Mouse (Mus musculus) layer of hippocampus, adult 9-10 months (tissue): ENCODE measurements around the gene Plxna3.

Experiments used
- DNase-seq: peaks from one replicate; pipeline ENCODE4 v3.0.0; 2022; ENCODE audit warnings: low spot score

Plxna3 gene

GRCm38 (mm10) chrX:74368209-74368909, 39.5 kb downstream of the Plxna3 start:
- no peak for DNase-seq

- peak; percentile 29 for DNase-seq
Measured at GRCm38 (mm10) chrX:74372888-74373549, 44.2 kb downstream of the Plxna3 start, which contains the start of the genes Ubl4a and Slc10a3. Gene Ubl4a, minus strand, starts transcription at chrX:74373218. Gene Slc10a3, minus strand, starts transcription at chrX:74373349.

- no peak for DNase-seq
Measured at GRCm38 (mm10) chrX:74384451-74384850, 55.6 kb downstream of the Plxna3 start.

GRCm38 (mm10) chrX:74388153-74388552, 59.3 kb downstream of the Plxna3 start:
- no peak for DNase-seq

- peak; percentile 22 for DNase-seq
Measured at GRCm38 (mm10) chrX:74392535-74393443, 63.9 kb downstream of the Plxna3 start, which contains the start of the genes Fam3a and Ikbkg. Gene Fam3a, minus strand, starts transcription at chrX:74393272. Gene Ikbkg, plus strand, starts transcription at chrX:74393290.
